Mouse (Mus musculus): Measurements from ENCODE around the gene Irf3.

The Irf3 gene

DNA sequence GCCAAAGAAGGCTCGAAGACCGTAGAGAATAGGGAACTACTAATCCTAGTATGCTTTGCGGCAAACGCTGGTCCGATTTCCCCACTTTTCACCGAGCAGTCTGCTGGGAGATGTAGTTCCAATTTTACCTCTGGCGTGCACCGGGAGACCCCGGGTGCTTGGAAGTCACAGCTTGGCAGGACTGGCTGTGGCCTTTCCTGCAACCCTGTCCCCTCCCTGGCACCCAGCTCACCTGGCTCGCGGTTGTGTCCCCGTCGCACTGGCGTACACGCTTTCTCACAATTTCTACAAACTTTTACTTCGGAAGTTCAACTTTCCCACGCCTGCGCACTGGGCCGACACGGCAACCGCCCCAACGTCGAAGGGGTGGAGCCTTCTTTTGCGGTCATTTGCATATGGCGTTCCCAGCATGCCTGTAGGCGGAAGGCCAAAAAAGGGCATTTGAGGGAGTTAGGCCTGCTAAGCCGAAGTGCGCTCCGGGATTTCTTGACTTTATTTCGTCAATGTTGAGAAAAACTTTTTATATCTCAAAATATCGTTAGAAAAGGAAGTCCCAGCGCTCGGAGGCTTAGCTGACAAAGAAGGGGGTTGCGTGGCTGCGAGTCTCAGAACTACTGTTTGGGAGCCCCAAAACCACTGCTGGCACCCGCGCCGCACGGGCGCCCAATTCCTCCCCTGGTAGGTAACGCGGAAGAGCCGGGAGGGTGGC is at the start of gene Irf3:
Gene Irf3, plus strand, starts transcription at position 418 of the 709 bp plus-strand sequence.
- in situ Hi-C loops (cut with MboI, MseI): no loop called here

DNA sequence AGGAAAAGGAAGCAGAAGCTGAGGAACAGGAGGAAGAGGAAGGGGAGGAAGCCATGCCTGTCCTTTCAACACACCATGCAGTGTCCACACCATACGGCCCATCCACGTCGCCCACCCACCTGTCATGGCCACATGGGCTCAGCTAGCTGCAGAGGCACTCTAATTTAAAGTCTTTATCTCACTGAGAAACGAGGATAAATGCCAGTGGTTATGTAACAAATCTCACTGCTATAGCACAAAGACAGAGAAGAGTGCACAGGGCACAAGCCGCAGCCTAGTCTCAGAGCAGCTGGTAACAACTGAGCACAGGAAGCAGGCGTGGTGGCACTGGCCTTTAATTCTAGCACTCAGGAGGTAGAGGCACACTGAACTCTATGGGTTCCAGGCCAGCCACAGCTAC is 47.5 kb upstream of the Irf3 start:
- in situ Hi-C loops (cut with MboI, MseI): loop anchor here in 1 of 2 experiments (5.0 kb wide), 1 partner anchor 228 kb away; no protein-coding TSS in a partner anchor

DNA sequence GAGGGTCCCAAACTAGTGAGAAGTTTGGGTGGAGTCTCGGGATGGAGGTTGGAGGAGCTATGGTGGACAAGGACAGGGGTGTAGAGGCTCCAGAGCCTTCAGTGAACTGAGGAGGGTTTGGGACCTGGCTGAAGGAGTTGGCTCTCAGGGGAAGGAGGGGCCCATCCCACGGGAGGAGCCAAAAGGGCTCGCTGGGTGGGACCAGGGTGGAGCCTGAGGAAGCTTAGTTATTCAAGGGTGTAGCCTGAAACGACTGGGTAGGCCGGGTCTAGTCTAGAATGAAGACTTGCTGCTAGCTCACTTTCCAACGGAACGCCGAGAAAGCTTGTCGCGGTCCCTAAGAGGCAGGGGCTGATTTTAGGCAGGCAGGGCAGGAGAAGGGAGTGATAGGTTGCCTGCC is 45.5 kb upstream of the Irf3 start:
- in situ Hi-C loops (cut with MboI, MseI): loop anchor here in 1 of 2 experiments (5.0 kb wide), 1 partner anchor 230 kb away; no protein-coding TSS in a partner anchor

DNA sequence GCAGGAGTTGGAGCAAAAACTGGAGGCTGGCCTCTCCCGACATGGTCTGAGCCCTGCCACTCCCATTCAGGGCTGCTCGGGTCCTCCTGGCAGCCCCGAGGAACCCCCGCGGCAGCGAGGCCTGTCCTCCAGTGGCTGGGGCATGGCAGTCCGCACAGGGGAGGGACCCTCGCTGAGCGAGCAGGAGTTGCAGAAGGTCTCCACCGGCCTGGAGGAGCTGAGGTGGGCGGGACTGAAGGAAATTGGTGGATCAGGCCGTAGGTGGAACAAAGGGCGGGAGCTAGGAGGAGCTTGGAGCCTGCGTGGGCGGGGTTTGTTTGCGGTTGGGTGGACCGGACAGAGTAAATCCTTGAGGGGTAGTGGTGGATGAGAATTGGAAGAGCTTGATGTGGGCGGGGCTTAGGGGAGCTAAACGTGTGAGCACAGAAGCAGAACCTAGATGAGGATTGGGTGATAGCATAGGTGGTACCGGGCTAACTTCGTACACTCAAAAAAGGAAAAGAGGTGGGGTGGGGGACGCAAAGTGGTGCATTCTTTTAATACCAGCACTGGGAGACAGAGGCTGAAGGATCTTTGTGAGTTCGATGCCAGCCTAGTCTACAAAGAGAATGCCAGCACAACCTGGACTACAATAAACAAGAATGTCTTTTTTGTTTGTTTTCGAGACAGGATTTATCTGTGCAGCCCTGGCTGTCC is 44.7 kb upstream of the Irf3 start:
- in situ Hi-C loops (cut with MboI, MseI): loop anchor here in 1 of 2 experiments (5.0 kb wide), 1 partner anchor 230 kb away; no protein-coding TSS in a partner anchor

DNA sequence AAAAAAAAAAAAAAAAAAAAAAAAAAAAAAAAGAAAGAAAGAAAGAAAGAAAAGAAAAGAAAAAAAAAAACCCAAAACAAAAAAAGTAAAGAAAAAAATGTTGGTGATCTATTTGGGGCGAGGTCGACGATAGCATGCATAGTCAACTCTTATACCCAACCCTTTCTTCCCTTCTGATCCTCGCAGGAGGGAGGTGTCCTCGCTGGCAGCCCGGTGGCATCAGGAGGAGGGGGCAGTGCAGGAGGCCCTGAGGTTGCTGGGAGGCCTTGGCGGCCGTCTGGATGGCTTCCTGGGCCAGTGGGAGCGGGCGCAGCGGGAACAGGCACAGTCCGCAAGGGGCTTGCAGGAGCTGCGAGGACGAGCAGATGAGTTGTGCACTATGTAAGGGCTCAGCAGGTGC is 43.9 kb upstream of the Irf3 start:
- in situ Hi-C loops (cut with MboI, MseI): loop anchor here in 1 of 2 experiments (5.0 kb wide), 1 partner anchor 231 kb away; no protein-coding TSS in a partner anchor

DNA sequence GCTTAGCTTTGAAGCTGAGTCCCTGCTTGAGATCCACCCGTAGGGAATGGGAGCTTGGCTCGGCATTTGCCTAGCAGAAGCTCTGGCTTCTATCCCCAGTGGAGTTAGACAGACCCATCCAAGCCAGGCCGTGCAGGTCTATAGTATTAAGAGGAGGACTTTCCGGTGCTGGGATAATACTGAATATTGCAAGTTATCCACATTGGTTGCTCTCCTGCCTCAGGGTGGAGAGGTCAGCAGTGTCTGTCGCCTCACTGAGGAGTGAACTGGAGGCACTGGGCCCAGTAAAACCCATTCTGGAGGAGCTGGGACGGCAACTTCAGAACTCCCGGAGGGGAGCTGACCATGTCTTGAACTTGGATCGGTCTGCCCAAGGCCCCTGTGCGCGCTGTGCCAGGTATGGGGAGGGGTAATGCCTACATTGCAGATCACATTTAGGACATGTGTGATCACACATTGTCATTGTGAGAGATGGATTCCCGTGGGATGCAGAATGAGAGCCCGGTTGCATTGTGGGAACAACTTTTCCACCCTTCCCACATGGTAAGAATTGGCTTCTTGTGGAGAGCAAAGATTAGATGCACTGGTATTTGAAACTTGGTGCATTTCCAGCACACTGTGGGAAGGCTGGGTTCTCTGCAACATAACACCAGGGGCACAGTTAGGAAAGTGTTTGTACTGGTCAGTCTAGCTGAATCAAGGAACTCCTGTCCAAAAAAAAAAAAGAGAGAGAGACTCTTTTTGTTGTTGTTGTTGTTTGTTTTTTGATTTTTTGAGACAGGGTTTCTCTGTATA is 43.2 kb upstream of the Irf3 start:
- in situ Hi-C loops (cut with MboI, MseI): loop anchor here in 1 of 2 experiments (5.0 kb wide), 1 partner anchor 232 kb away; no protein-coding TSS in a partner anchor

DNA sequence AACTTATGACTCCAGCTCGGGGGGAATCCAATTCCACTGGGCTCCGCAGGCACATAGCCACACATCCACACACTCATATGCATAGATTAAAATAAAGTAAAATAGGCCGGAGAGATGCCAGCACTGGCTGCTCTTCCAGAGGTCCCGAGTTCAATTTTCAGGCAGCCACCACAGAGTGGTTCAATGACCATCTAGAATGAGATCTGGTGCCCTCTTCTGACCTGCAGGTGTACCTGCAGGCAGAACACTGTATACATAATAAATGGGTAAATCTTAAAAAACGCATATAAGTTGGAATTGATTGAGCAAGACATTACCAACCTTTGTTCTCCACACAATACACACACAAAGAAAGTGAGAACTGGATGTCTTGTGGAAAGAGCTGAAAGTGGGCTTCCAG is 41.8 kb upstream of the Irf3 start:
- in situ Hi-C loops (cut with MboI, MseI): loop anchor here in 1 of 2 experiments (5.0 kb wide), 1 partner anchor 233 kb away; no protein-coding TSS in a partner anchor

DNA sequence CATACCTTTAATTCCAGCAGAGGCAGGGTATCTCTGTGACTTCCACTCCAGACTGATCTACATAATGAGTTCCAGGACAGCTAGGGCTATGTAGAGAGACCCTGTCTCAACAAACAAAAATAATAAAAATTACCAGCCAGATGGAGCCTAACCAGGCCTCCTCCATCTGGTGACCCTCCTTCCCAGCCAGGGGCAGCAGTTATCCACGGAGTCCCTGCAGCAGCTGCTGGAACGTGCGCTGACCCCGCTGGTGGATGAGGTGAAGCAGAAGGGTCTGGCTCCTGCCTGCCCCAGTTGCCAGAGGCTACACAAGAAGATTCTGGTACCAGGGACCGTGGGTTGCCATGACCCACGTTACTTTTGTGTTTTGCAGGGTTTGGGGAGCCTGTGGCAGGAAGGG is 41.2 kb upstream of the Irf3 start:
- in situ Hi-C loops (cut with MboI, MseI): loop anchor here in 1 of 2 experiments (5.0 kb wide), 1 partner anchor 234 kb away; no protein-coding TSS in a partner anchor

DNA sequence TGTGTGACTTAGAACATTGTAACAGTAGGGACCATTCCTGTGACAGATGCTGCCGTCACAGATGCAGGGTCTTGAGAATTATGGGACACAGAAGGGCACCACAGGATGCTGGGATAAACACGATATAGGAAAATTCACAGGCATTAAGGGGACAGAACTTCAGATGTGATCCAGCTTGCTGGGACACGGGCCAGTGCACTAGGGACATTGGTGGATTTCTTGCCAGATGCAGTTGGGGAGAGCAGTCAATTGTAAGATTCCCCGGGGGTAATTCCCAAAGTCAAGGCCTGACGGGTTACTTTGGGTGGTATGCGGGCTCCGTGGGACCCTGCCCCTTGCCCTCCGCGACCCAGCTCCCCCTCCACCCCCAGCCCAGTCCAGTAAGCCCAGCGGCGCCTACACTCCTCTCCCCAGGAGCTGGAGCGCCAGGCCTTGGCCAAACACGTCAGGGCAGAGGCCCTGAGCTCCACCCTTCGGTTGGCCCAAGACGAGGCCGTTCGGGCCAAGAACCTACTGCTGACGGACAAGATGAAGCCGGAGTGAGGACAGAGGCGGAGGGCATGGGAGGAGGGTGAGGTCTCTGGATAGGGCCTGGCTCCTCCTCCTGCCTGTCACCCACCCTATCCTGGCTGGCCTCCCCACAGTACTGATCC is 40.1 kb upstream of the Irf3 start:
- in situ Hi-C loops (cut with MboI, MseI): loop anchor here in 1 of 2 experiments (5.0 kb wide), 1 partner anchor 235 kb away; no protein-coding TSS in a partner anchor

DNA sequence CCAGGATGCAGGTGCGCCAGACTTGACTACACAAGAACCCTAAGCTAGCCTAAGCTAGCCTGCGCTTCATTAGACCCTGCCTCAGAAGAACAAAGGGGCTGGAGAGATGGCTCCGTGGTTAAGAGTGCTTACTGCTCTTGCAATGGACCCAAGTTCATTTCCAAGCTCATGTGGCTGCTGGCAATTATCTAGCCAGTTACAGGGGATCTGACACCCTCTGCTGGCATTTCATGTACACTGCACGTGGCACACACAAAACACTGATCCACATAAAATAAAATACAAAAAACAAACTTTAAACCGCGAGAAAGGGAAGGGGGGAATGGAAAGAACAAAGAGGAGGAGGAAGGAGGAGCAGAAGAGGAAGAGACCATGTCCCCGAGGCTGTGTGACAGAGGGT is 39.2 kb upstream of the Irf3 start:
- in situ Hi-C loops (cut with MboI, MseI): loop anchor here in 1 of 2 experiments (5.0 kb wide), 1 partner anchor 236 kb away; no protein-coding TSS in a partner anchor

DNA sequence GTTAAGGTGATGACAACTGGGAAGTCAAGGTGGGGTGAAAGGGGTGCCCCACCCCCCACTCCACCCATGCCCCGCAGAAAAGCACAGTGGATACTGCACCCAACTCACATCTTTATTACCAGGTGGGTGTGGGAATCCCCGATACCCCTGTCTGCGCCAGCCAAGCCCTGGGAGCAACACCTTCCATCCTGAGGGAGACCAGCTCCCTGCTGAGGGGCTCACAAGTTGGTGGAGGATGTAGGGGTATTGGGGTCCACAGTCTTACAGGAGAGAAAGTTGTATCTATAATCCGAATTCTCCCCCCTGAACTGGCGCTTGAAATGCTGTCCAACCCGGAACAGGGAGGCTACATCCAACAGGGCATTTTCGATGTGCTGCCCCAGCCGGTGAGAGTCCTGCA is 38.2 kb upstream of the Irf3 start:
- in situ Hi-C loops (cut with MboI, MseI): loop anchor here in 1 of 2 experiments (5.0 kb wide), 1 partner anchor 237 kb away; no protein-coding TSS in a partner anchor

DNA sequence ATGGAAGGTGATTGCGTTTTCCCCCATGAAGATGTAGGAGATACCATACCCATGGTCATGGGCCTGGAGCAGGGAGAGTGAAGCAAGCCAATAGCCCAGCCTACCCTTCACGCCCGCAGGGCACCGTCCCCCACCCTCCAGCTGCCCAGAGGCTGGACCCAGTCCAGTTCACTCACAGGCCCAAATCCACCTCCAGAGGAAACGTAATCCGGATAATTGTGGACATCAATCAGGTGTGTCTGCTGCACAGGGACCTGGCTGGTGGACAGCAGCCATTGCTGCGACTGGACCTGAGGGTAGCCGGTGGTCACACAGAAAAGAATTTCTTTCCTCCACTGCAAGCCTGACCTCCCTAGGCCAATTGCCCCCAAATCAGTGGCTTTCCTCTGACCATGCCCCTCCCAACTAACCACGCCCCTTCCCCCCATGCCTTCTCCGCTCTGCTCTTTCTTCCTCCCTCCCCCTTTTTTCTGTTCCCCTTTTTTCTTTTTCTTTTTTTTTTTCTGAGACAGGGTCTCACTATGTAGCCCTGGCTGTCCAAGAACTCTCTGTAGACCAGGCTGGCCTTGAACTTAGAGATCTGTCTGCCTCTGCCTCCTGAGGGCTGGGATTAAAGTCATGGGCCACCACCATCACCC is 37.5 kb upstream of the Irf3 start:
- in situ Hi-C loops (cut with MboI, MseI): loop anchor here (5.0 kb wide), 2 partner anchors 48 to 238 kb away; no protein-coding TSS in a partner anchor

DNA sequence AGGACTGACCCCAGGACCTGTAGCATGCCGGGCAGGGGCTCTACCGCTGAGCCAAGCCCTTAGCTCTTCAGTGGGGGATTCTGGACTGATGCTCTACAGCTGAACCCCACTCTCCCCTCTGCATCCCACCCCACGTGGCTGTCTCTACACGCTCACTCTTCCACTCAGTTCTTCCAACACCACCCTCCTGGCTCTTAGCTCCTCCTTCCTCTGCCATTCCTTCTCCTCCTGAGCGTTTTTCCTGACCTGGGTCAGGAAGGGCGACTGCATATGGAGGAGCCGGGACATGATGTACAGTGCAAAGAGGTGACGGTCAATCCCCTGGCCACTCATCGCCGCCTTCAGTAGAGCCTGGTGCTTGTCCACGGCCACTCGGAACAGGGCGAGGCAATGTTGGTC is 36.9 kb upstream of the Irf3 start:
- in situ Hi-C loops (cut with MboI, MseI): loop anchor here in 1 of 2 experiments (5.0 kb wide), 1 partner anchor 48 kb away; no protein-coding TSS in a partner anchor

DNA sequence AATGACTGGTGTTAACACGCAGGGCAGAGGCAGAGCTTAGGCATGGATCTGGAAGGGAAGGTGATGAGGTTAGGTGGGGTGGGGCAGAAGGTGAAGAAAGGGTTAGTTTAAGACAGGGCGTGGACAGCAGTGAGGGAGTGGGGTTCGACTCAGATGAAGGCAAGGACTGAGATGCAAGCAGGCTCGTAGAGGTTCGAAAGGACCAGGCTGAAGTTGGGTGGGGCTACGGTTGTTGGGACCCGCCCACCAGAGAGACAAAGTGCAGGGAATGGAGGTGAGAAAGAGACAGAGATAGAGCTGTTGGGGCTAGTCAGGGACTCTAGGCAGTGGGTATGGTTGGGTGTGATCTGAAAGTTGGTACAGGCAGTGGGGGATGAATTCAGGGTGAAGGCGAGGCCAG is 35.1 kb upstream of the Irf3 start:
- in situ Hi-C loops (cut with MboI, MseI): loop anchor here in 1 of 2 experiments (5.0 kb wide), 1 partner anchor 50 kb away; no protein-coding TSS in a partner anchor

DNA sequence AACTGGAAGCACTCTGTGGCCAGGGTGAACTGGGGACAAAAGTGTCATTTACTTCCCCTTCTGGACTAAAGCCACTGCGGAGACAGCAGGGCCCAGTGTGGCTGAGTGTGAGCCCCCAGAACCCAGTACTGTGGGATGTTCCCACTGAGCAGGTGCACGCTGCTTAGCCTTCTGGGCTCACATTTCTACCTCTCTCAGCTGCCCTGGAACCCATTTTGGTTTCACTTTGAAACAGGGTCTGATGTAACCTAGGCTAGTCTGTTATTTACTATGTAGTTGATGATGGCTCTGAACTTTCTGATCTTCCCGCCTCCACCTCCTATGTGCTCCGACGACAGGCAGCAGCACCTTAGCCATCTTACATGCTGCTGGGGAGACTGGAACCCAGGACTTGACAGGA is 34.6 kb upstream of the Irf3 start:
- in situ Hi-C loops (cut with MboI, MseI): loop anchor here in 1 of 2 experiments (5.0 kb wide), 1 partner anchor 51 kb away; no protein-coding TSS in a partner anchor

DNA sequence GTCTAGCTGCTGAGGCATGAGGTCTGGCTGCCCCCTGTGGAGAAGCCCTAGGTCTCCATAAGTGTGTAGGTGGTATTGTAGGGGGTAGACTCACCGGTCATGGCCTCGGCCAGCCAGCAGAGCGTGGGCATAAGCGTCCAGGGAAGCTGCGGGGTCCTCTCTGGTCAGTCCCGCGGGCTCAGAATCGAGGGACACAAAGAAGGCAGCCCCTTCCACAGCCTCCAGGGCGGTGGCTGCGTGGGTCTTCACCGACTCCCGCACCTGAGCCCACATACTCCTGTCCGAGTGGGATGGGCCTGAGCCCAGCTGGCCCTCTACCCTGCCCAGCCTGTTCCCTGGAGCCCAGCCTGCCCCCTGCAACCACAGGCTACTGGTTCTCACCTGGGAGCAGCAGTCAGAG is 32.5 kb upstream of the Irf3 start:
- in situ Hi-C loops (cut with MboI, MseI): loop anchor here in 1 of 2 experiments (5.0 kb wide), 1 partner anchor 53 kb away; no protein-coding TSS in a partner anchor

DNA sequence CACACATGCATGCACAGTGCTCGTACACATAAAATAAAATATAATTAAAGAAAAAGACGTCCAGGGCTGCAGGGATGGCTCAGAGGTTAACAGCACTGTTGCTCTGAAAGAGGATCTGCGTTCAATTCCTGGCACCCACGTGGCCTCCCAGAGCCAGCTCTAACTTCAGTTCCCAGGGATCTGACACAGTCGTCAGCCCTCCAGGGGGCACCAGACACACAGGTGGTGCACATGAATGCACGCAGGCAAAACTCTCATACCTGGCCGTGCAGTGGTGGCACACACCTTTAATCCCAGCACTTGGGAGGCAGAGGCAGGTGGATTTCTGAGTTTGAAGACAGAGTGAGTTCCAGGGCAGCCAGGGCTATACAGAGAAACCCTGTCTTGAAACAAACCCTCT is 31.5 kb upstream of the Irf3 start:
- in situ Hi-C loops (cut with MboI, MseI): no loop called here

DNA sequence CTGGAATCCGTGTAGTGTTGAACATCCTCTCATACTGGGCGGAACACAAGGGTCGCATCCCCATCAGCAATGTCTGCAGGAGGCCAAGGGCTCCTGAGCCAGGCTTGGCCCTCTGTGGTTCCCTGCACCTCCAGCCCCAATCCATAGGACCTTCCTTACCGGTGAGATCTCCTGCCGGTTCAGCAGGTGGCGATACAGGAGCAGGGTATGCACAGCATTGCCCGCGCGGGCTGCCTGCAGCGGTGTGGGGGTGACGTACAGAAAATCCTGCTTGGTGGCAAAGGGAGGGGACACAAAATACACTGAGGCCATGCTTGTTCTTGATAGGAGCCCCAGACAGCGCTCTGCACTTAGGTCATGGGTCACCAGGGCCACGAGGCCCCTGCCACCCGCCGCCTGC is 30.8 kb upstream of the Irf3 start:
- in situ Hi-C loops (cut with MboI, MseI): no loop called here

DNA sequence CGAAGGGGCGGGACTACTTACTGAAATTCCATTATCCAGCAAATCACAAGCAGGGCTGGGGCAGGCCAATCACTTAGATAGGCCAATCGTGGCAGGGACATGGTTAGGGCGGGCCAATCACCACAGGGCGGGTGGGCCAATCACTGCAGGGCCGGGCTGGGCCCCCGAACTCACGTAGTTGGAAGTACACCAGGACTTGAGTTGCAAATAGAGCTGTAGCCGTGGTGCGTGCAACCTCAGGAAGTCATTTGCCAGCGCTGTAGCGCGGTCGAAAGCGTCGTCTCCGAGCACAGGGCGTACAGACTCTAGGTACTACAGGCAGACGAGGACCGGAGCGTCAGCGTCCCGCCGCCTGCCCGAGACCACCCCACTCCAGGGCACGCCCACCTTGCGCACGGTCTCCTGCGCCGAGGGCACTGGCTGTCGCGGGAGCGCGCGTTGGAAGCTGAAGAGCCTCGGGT is 27.2 kb upstream of the Irf3 start:
- in situ Hi-C loops (cut with MboI, MseI): no loop called here

DNA sequence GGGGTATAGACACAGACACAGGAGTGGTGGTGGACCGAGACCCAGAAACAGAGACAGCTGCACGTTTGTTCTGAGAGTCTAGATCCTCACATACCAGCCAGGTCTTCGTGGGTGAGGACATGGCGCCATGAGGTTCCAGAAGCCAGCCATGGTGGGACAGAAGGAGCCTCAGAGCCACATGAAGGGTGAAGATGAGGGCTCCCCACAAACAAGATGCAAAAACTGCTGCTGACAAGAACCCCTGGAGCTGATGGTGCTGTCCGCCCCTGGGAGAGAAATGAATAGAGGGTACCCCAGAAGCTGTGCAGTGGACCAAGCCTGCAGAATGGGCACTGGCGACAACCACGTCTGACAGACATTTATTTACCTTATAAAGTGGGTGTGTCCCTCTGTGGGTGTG is 26.3 kb upstream of the Irf3 start:
- in situ Hi-C loops (cut with MboI, MseI): no loop called here

Data from T-helper 17 cell (primary cell).